Mouse (Mus musculus): ENCODE data around the gene Ltbp4.
A peak's percentile ranks its signal among the peaks of the same experiment; 100 is the strongest.

Ltbp4 gene

DNA sequence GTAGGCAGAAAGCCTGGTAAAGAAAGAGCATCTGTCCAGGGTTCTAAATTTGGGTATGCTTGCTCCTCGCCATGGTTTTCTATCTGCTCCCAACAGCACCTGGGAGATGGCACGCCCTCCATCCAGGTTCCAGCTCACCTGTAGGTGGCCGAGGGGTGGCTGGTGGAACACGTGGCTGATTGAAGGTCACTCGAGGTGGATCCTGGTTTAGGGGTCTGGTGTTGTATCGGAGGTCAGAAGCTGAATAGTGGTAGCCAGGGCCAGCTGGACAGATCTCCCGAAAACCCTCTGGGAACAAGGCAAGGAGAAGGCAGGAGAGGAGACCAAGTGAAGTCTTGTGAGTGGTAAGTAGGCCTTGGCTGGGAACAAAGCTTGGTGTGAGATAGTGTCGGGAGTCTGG lies 10.0 kb downstream of the Ltbp4 start:
- DNase-seq (ENCODE audit: low spot score) = no peak

DNA sequence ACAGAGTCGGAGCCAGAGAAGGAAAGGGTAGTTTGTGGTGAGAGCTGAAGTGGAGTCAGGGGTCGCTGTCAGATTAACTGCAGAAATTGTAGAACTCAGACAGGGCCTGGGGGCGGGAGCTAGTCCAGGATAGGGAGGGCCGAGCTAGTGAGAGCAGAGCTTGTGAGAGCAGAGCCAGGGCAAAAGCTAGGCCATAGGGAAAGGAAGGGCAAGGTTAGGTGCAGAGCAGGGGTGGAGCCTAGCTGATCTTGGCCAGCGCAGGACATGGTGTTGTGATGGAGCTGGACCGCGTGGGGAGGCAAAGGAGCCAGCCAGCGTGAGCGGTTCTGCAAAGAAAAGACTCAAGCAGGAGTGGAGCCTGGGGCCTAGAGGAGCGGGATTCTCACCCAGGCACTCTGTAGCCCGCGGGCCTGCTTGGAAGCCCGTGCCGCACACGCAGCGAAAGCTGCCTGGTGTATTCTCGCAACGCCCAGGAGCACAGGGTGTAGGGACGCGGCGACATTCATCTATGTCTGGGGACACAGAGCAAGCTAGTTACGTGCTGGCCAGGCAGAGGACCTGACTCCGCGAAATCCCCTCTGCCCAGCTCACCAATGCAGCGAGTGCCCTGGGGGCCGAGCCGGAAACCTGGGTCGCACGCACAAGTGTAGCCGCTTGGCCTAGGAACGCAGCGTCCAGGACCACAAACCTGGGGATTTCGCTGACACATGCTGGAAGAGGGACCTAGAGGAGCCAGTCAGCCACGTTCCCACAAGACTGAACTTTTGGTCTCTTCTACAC lies 11.2 kb downstream of the Ltbp4 start:
- DNase-seq (ENCODE audit: low spot score) = no peak

DNA sequence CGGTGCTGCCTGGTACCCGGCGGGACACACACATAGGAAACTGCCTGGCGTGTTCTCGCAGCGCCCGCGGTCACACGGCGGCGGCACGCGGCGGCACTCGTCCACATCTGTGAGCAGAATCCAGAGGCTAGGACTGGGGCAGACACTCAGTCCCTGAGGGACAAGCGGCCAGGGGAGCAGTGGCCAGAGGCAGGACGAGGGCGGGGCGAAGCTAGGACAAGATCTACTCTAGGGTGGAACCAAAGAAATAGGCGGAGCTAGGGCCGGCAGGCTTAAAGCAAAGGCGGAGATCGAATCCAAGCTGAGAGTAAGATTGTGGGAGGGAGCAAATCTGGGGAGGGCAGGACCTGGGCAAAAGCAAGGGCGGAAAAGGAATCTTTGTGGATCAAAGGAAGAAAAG lies 11.8 kb downstream of the Ltbp4 start:
- DNase-seq (ENCODE audit: low spot score) = peak; percentile 55

DNA sequence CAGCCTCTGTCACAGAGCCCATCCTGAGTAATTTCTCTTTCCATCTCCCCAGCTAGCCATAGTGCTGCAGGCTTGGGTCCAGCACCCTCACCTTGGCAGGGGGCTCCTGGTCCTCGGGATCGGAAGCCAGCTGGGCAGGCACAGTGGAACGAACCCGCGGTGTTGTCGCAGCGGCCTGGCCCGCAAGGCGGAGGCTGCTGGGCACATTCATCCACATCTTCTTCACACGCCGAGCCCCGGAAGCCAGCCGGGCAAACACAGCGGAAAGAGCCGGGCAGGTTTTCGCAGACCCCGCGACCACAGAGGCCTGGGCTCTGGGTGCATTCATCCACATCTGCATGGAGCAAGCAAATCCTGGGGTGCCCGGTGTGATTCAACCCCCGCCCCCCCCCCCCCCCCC lies 12.6 kb downstream of the Ltbp4 start:
- no peak for DNase-seq (ENCODE audit: low spot score)

GRCm38 (mm10) chr7:27324161-27324560 lies 13.3 kb downstream of the Ltbp4 start:
- no peak for DNase-seq (ENCODE audit: low spot score)

DNA sequence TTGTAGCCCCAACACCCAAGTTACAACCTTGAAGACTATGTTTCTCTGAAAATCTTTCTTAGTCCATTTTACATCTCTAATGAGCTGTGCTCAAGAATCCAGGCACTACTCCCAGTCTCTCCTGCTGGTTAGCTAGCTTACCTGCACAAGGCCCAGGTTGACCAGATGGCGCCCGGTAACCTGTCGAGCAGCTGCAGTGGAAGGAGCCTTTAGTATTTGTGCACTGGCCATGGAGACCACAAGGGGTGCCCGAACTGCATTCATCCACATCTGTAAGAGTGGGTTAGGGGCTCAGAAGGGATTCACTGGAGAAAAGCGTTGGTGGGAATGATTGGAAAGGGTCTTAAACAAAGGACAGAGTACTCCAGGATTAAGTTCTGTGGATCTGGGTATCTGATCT lies 14.5 kb downstream of the Ltbp4 start:
- DNase-seq (ENCODE audit: low spot score) = no peak

GRCm38 (mm10) chr7:27322291-27322690 lies 15.2 kb downstream of the Ltbp4 start:
- DNase-seq (ENCODE audit: low spot score) = no peak

- no peak for DNase-seq (ENCODE audit: low spot score)
These were observed 18.1 kb downstream of the Ltbp4 start for GRCm38 (mm10) chr7:27319411-27319810.

DNA sequence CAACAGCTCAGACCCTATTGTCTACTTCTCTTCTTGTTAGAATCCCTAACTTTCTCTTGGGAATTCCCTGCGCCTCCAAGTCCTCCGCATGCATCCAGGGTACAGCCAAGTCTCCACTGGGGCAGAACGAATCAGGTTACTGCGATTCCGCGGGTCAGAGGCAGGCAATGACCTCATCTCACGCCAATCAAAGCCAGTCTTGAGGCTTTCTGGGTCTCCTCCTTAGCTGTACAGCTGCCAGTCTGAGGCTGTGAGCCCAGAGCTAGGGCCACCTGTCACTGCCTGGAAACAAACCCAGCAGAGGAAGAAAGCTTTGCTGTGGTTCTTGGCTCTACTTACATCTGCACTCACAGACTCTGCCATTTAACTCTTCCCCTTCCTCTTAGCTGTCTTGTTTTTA lies 21.5 kb downstream of the Ltbp4 start:
- DNase-seq (ENCODE audit: low spot score) = no peak

- DNase-seq (ENCODE audit: low spot score) = no peak
These were observed 23.1 kb downstream of the Ltbp4 start for GRCm38 (mm10) chr7:27314393-27314792.

DNA sequence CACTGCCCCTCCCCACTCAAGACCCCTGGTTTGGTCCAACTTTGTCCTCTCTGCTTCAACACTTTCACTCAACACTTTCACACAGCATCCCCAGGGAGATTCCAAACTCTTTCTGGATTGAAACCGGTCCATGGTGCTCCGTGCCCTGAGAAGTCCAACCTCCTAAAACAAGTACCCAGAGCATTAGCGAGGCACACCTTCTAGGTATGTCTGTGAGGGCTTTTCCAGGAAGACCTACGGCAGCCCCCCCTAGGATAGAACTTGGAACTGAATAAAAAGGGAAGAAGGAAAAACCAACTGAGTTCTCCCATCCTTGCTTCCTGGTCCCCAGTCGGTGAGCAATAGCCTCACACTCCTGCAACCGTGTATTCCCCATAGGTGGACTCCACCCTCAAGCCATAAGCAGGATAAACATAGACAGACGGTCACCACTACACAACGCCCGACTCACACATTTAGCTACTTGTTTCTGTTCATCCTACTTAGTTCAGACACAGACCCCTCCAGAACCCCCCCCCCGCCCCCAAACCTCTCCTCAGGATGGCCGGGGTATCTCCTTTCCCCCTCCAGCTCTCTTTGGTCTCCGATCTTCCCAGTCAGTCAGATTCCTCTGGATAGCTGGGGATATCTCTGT lies 25.7 kb downstream of the Ltbp4 start:
- no peak for DNase-seq (ENCODE audit: low spot score)

DNA sequence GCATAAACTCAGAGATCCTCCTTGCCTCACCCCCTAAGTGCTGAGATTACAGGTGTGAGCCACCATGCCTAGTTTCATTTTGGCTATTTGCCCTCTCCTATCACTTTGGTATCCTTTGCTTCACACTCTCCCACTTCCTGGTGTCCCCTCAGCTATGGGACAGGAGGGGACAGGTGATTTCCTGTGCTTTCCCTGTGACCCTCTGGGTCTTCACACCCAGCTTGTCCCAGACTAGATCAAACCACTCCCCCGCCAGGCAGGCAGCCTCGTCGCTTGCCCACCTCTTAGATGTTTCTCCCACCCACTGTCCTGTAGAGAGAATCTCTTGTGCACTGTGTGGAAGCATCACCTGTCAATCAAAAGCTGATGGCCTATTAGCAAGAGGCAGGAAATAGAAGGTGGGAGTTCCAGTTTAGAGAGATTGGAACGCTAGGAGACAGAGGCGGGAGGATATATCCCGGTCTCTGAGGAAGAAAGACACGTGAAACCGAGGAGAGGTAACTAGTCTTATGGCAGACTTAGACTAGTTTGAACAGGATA lies 26.4 kb downstream of the Ltbp4 start:
- DNase-seq (ENCODE audit: low spot score) = no peak

DNA sequence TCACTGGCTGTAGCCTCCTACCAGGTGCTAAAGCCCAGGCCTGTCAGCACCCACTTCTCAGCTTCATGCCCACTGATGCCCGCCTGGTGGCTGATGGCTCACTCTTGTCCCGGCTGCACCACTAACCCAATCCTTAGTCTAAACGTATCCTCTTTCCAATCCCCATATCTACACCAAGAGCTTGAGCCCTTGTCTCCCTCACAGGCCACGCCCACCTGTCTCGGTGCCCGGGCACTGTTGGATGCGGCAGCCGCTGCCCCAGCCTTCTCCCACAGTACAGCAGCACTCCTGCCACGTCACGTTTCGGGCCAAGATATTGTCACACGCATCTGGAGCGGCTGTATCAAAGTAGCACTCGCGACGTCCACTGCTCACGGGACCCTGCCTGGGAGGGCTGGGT lies 27.2 kb downstream of the Ltbp4 start:
- peak; percentile 60 for DNase-seq (ENCODE audit: low spot score)

DNA sequence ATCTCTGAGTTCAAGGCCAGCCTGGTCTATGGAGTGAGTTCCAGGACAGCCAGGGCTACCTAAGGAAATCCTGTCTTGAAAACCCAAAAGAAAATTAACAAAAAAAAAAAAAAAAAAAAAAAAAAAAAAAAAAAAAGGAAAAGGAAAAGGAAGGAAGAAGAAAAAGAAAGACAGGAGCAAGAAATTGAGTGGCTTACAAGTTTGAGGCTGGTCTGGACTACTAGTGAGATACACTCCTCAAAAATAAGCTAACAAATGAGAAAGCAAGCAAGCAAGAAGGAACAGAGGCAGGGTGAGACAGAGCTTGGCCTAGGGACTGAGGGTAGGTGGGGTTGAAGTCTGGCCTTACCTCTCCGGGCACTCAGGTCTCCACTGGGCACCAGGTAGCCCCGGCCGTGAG lies 27.7 kb downstream of the Ltbp4 start:
- no peak for DNase-seq (ENCODE audit: low spot score)

DNA sequence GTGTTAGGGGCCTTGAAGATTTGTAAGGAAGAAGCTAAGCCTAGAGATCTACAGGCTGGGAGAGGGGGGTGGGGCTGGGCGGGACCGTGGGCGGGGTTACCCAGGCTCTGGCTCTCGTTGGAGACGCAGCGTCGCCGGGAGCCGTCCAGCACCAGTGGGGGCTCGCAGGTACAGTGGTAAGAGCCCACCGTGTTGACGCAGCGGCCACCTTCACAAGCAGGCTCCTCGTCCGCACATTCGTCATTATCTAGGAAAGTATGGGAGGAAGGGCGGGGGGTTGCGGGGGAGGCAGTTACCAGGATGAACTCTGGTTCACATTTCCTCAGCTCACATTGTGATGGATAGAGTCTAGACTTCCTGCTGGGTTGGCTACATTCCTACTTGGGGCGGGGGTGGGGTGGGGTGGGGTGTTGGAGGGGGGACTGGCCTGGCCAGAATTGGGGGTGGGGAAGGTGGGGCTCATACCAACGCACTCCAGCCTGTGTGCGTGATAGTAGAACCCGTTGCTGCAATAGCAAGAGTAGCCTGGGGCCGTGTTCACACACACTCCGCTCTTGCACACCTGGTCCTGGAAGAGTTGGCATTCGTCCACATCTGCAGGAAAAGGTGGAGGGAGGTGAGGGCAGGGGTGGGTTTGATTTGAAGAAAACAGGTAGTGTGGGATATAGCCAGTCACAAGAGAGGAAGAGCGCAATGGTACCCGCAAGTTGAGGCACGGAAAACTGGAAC lies 28.5 kb downstream of the Ltbp4 start:
- DNase-seq (ENCODE audit: low spot score) = no peak

DNA sequence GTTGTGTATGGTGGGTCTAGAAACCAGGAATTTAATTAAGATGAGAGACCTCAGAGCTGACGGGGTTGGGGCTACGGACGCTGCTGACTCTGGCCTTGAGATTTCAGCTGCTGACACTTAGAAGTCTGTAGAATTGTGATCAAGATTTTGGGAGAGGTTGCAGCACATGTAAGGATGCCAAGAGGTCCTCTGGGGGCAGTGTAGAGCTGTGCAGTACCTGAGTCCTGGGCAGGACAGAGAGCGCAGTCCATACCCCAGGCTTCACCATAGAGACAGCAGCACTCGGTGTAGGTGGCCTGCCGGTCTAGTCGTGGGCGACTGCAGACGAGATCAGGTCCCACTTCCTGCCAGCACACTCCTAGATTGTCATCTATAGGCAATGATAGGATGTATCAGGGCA lies 29.9 kb downstream of the Ltbp4 start:
- no peak for DNase-seq (ENCODE audit: low spot score)

- peak; percentile 60 for DNase-seq (ENCODE audit: low spot score)
These were observed 31.0 kb downstream of the Ltbp4 start for GRCm38 (mm10) chr7:27306161-27307160.

DNA sequence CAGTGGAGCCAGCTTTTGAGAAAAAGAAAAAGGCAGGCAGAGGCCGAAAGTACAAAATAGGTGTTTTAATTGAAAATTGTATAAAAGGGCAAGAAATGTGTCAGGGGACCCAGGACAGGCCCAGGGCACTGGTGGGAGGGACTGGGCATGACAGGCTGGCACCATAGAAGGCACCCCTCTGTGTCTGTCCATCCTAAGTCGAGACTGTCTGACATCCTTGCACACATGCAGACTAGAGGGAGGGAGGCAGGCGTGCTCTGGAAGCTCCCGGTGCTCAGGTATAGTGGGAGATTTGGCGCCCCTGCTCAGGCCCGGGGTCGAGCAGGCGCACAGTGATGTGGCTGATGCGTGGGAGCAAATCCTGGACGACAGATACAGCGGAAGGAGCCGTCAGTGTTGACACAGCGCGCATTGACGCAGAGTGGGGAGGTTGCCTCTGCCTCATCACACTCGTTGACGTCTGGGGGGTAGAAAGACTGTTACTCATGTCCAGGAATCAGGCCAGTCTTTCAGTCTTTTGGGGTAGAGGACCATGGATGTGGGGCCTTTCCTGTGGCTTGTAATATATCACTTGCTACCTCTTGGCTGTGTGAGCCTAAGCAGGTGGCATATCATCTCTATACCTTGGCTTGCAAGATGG lies 32.3 kb downstream of the Ltbp4 start:
- DNase-seq (ENCODE audit: low spot score) = no peak

DNA sequence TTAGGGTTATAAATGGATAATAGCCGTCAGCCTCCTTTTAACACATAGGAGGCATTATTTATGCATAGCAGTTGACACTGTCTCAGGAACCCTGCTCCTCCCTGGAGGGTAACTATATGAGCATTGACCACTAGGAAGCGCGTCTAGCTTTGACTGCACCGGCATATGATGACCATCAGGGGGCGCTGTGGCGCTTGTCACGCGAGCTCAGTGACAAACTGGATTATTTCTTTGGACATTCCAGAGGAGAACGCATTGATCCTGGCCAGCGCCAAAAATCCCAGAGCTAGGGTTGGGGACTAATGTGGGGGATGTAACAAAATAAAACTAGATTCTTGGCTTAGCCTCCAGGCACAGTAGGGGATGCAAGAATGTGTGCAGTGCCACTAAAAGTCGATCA lies 35.3 kb downstream of the Ltbp4 start:
- DNase-seq (ENCODE audit: low spot score) = peak; percentile 81

- no peak for DNase-seq (ENCODE audit: low spot score)
These were observed 36.7 kb downstream of the Ltbp4 start for GRCm38 (mm10) chr7:27300801-27301200.

GRCm38 (mm10) chr7:27300351-27300750 lies 37.1 kb downstream of the Ltbp4 start:
- DNase-seq (ENCODE audit: low spot score) = no peak

All from urinary bladder, postnatal 25 days (tissue).